Mouse (Mus musculus) brain, embryonic 14.5 days (tissue): ENCODE results near the gene Pcca. TPM values are rescaled to one million over a fixed set of nuclear protein-coding genes. Genes with fewer than 3 reads are reported as not detected.

Source experiments
- DNase-seq: peaks from one replicate; pipeline ENCODE4 v3.0.0-alpha.2; 2011; ENCODE audit warnings: low read depth
- CTCF ChIP-seq: fragments of 200-500 bp; IDR thresholded peaks from 2 replicates; pipeline ENCODE4 v1.5.1; 2012; ENCODE audit warnings: inconsistent platforms, mild to moderate bottlenecking, moderate library complexity, borderline replicate concordance; ENCODE audit not compliant: insufficient read depth, insufficient read length; ENCODE audit errors: extremely low read depth
- POLR2A ChIP-seq: fragments of 200-500 bp; IDR thresholded peaks from 2 replicates; pipeline ENCODE4 v1.6.1; 2012; ENCODE audit warnings: mild to moderate bottlenecking, inconsistent platforms, borderline replicate concordance; ENCODE audit not compliant: poor library complexity, insufficient read depth, insufficient read length, severe bottlenecking; ENCODE audit errors: extremely low read depth
- polyA plus RNA-seq: library from polyadenylated mRNA; depleted of rRNA; stranded (reverse); fragments of >200 nt; gene quantifications from 2 replicates; pipeline ENCODE4 v1.2.3, GENCODE M21; 2012

Pcca gene
- polyA plus RNA-seq, 1 experiment = 22.4 TPM

GRCm38 (mm10) chr14:122684811-122685210 is 150.7 kb downstream of the Pcca start:
- DNase-seq = peak; percentile 69
- no peak for TF ChIP-seq POLR2A
- TF ChIP-seq CTCF = no peak

- no peak for TF ChIP-seq POLR2A
- no peak for TF ChIP-seq CTCF
- peak; percentile 52 for DNase-seq
Measured at GRCm38 (mm10) chr14:122687398-122687797, 153.3 kb downstream of the Pcca start.

- TF ChIP-seq CTCF (no peak), POLR2A (no peak)
Measured at GRCm38 (mm10) chr14:122688378-122688777, 154.3 kb downstream of the Pcca start.

GRCm38 (mm10) chr14:122689136-122689815 is 155.2 kb downstream of the Pcca start:
- peak; percentile 47 for DNase-seq
- TF ChIP-seq CTCF = no peak
- TF ChIP-seq POLR2A = no peak

More at GRCm38 (mm10) chr14:122688378-122688777, 154.3 kb downstream of the Pcca start:
- DNase-seq = no peak

- no peak for DNase-seq
- TF ChIP-seq POLR2A (no peak), CTCF (no peak)
Measured at GRCm38 (mm10) chr14:122691555-122691954, 157.4 kb downstream of the Pcca start.

GRCm38 (mm10) chr14:122700333-122700732 is 166.2 kb downstream of the Pcca start:
- TF ChIP-seq CTCF (no peak), POLR2A (no peak)
- no peak for DNase-seq

GRCm38 (mm10) chr14:122713793-122714192 is 179.7 kb downstream of the Pcca start:
- no peak for DNase-seq
- TF ChIP-seq POLR2A (no peak), CTCF (no peak)

GRCm38 (mm10) chr14:122714911-122715310 is 180.8 kb downstream of the Pcca start:
- TF ChIP-seq CTCF (no peak), POLR2A (no peak)
- no peak for DNase-seq

GRCm38 (mm10) chr14:122716057-122716456 is 181.9 kb downstream of the Pcca start:
- TF ChIP-seq CTCF (no peak), POLR2A (no peak)
- DNase-seq = no peak

- no peak for TF ChIP-seq POLR2A
- no peak for TF ChIP-seq CTCF
- no peak for DNase-seq
Measured at GRCm38 (mm10) chr14:122719496-122720080, 185.5 kb downstream of the Pcca start.

- DNase-seq = peak; percentile 83
- TF ChIP-seq POLR2A = no peak
- no peak for TF ChIP-seq CTCF
Measured at GRCm38 (mm10) chr14:122720989-122721388, 186.9 kb downstream of the Pcca start.

- TF ChIP-seq CTCF (no peak), POLR2A (no peak)
- peak; percentile 33 for DNase-seq
Measured at GRCm38 (mm10) chr14:122721750-122722149, 187.6 kb downstream of the Pcca start.
